Mouse (Mus musculus): ENCODE measurements around the gene Myo15b.

The Myo15b gene

GRCm38 (mm10) chr11:115933747-115934110 lies 75.5 kb downstream of the Myo15b start:
- DNase-seq (ENCODE audit: low spot score in 2 of 2), result no peak

- DNase-seq (ENCODE audit: low spot score in 2 of 2), result no peak
These were observed 81.6 kb downstream of the Myo15b start for GRCm38 (mm10) chr11:115939690-115940329.

- no peak for DNase-seq (ENCODE audit: low spot score in 2 of 2)
These were observed 83.8 kb downstream of the Myo15b start for GRCm38 (mm10) chr11:115941980-115942379.
